Mouse (Mus musculus) hindbrain, embryonic 11.5 days (tissue): ENCODE results near the gene Dctn3. TPM values are rescaled to one million over a fixed set of nuclear protein-coding genes. Genes with fewer than 3 reads are reported as not detected.
"Not testable (repeated sequence)": the region's sequence is repeated elsewhere in the genome, so short reads cannot be mapped to it uniquely, and the experiment has no call there.

Experiments
- ATAC-seq: fragments of 200-750 bp; cut with Nextera tagmentation; 2 replicates; pipeline ENCODE4 v1.8.0; 2017; ENCODE audit warnings: mild to moderate bottlenecking, moderate TSS enrichment, moderate library complexity; ENCODE audit not compliant: low FRiP score
- DNase-seq: peaks from one replicate; pipeline ENCODE4 v3.0.0-alpha.2; 2015; ENCODE audit warnings: low spot score
- H3K27ac ChIP-seq: fragments of 300-500 bp; sonication (generic); 2 replicates; pipeline ENCODE4 v1.5.1; 2014; ENCODE audit warnings: mild to moderate bottlenecking, low read depth, low read length
- H3K27me3 ChIP-seq: fragments of 300-500 bp; sonication (generic); 2 replicates; pipeline ENCODE4 v1.6.1; 2014; ENCODE audit warnings: mild to moderate bottlenecking, low read length, moderate library complexity, mixed read lengths; ENCODE audit not compliant: control insufficient read depth, insufficient read depth
- H3K36me3 ChIP-seq: fragments of 300-500 bp; sonication (generic); 2 replicates; pipeline ENCODE4 v1.6.1; 2014; ENCODE audit warnings: mild to moderate bottlenecking, low read length, moderate library complexity, mixed read lengths; ENCODE audit not compliant: control insufficient read depth, insufficient read depth
- H3K4me1 ChIP-seq: fragments of 300-500 bp; sonication (generic); replicated peaks from 2 replicates; pipeline ENCODE4 v1.6.1; 2014; ENCODE audit warnings: low read length, mixed read lengths; ENCODE audit not compliant: control insufficient read depth, insufficient read depth
- H3K4me2 ChIP-seq: fragments of 300-500 bp; sonication (generic); replicated peaks from 2 replicates; pipeline ENCODE4 v1.6.1; 2014; ENCODE audit warnings: mild to moderate bottlenecking, low read depth, low read length
- H3K4me3 ChIP-seq: fragments of 300-500 bp; sonication (generic); 2 replicates; pipeline ENCODE4 v1.5.1; 2014; ENCODE audit warnings: low read depth, low read length
- H3K9ac ChIP-seq: fragments of 300-500 bp; sonication (generic); 2 replicates; pipeline ENCODE4 v1.6.1; 2014; ENCODE audit warnings: low read depth, low read length
- H3K9me3 ChIP-seq: fragments of 300-500 bp; sonication (generic); 2 replicates; pipeline ENCODE4 v1.6.1; 2016; ENCODE audit warnings: low read length; ENCODE audit not compliant: control insufficient read depth
- WGBS: fragments of 180-500 bp; shearing (Covaris S2); extraction: QIAGEN DNeasy Blood & Tissue Kit; methylation state at CpG from one replicate; pipeline ENCODE4 v1.1.7; 2014; 5-methylcytosine and 5-hydroxymethylcytosine counted together
- polyA plus RNA-seq: library from polyadenylated mRNA; unstranded; fragments of >200 nt; fragmentation: Nextera tagmentation; extraction: Ambion mirVana; gene quantifications from 2 replicates; pipeline ENCODE4 v1.2.1, GENCODE M21; 2014

Gene Dctn3
- polyA plus RNA-seq, 1 experiment from 2014 or later, result 192 TPM

DNA sequence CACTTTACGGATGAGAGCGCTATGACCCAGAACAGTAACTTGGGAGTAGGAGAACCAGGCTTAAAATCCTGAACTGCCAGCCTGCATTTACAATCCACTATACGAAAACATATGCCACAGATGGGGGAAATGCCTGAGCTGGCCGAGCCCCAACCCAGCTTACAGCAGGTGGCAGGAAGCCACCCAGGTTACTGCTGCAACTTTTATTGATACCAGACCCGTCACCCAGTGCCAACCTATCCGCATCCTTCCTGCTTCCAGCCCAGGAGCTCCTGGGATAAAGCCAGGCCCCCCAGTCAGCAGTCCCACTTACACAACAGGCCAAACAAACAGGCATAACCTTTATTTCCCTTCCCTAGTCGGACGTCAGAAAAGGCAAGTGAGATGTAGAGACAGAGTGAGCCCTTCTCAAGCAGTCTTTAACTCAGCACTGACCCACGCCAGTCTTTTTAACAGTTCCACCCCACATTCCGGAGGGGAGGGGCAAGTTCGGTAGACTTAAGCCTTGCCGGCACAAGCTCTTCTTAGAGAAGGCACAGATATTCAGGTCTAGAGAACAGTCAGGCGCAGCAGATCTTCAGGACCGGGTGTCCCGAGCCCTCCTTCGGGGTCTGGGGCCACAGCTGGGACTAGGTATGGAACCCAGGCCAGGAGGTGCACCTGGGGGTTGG, 11.1 kb downstream of the Dctn3 start:
- Histone ChIP-seq H3K27ac (no peak overlapping the region; the same call in 1 of the 2 replicates), H3K9ac (peak overlapping the region; percentile 84), H3K4me1 (peaks cover 15% of the 10 kb centered on the region), H3K4me3 (peak overlapping the region; percentile 73), H3K9me3 (no peaks in the 10 kb centered on the region), H3K36me3 (no peaks in the 10 kb centered on the region; the same call in 1 of the 2 replicates), H3K4me2 (peak overlapping the region; percentile 93), H3K27me3 (no peaks in the 10 kb centered on the region)
- DNase-seq, result peak; percentile 0
- ATAC-seq, result no peak
- WGBS, result 79% methylated on average over 16 of the region's 16 CpGs

DNA sequence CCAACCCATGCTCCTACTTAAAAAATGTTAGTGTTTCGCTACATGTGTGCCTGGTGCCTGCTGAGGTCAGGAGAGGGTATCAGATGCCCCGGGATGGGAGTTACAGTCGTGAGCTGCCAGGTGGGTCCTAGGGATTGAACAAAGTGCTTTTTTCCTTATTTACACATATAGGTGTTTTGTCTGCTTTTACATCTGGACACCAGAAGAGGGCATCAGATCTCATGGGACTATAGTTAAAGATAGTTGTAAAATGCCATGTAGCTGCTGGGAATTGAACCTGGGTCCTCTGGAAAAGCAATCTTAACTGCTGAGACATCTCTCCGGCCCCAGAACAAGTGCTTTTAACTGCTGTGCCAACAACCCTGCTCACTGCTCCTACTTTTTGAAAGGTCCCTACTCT, 12.7 kb downstream of the Dctn3 start:
- ATAC-seq, result no peak
- H3K27me3 ChIP-seq, result no peaks in the 10 kb centered on the region
- no peak overlapping the region for H3K27ac ChIP-seq
- no peak overlapping the region for H3K4me2 ChIP-seq
- WGBS, result 70% methylated on average over 4 of the region's 4 CpGs
- peak; percentile 1 for DNase-seq
- H3K9ac ChIP-seq, result no peak overlapping the region
- no peaks in the 10 kb centered on the region for H3K36me3 ChIP-seq
- H3K9me3 ChIP-seq, result no peaks in the 10 kb centered on the region
- H3K4me3 ChIP-seq, result no peak overlapping the region
- H3K4me1 ChIP-seq, result peaks cover 25% of the 10 kb centered on the region

GRCm38 (mm10) chr4:41708192-41708745, 14.7 kb downstream of the Dctn3 start:
- Histone ChIP-seq H3K27me3 (no peaks in the 10 kb centered on the region), H3K4me2 (no peak overlapping the region), H3K9me3 (no peaks in the 10 kb centered on the region), H3K27ac (no peak overlapping the region), H3K4me1 (peaks cover 25% of the 10 kb centered on the region), H3K4me3 (no peak overlapping the region), H3K36me3 (no peaks in the 10 kb centered on the region), H3K9ac (no peak overlapping the region; the same call in 1 of the 2 replicates)
- peak; percentile 80 for DNase-seq
- no peak for ATAC-seq
- 43% methylated on average over 8 of the region's 8 CpGs for WGBS

GRCm38 (mm10) chr4:41707011-41707535, 15.9 kb downstream of the Dctn3 start:
- Histone ChIP-seq H3K9ac (peak overlapping the region; percentile 8; the same call in 1 of the 2 replicates), H3K4me3 (no peak overlapping the region), H3K4me2 (peak overlapping the region; percentile 20), H3K9me3 (no peaks in the 10 kb centered on the region), H3K27me3 (no peaks in the 10 kb centered on the region), H3K27ac (peak overlapping the region; percentile 2; the same call in 1 of the 2 replicates), H3K4me1 (peaks cover 18% of the 10 kb centered on the region), H3K36me3 (no peaks in the 10 kb centered on the region)
- ATAC-seq, result peak; percentile 86
- DNase-seq, result peak; percentile 85
- 1% methylated on average over 13 of the region's 13 CpGs for WGBS

DNA sequence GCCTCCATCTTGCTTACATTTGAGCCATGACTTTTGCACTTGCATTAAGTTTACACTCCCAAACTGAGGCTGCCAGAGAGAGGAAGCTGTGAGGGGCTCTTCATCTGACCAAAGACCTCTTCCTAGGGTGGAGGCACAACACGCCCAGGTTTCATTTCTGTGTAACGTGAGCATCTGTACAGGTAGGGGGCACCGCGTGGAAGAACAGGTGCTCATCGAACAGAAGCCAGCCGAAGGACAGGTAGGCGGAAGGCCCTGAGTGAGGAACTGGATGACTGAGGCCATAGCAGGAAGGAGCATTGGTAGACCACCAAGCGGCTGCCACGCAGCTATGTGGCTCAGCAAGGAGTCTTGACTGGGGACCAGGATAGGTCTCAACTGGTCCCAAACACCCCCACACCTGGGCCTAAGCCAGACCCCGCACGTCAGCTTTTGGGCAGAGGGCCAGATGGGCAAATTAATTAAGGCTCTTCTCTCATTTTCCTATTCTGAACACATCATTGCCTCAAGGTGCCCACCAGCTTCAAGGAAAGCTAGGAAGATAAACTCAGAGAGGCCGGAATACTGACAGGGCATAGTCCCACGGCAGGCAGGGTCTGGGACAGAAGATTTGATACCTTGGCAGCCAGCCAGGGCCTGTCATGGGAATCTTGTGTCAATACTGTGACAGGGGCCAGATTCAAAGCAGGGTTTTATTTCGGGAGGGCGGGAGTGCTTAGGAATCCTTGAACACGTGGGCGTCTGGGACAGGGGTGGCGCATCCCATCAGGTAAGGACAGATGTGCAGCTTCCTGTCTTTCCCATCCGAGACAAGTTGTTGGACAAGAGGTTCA, 16.8 kb downstream of the Dctn3 start:
- DNase-seq (peak; percentile 21), ATAC-seq (0 out of 2 replicates have a peak, but pooled peaks have one; percentile 6)
- H3K36me3 ChIP-seq, result no peaks in the 10 kb centered on the region
- peak overlapping the region; percentile 1; the same call in 1 of the 2 replicates for H3K27ac ChIP-seq
- H3K9me3 ChIP-seq, result no peaks in the 10 kb centered on the region
- H3K4me2 ChIP-seq, result no peak overlapping the region
- no peaks in the 10 kb centered on the region for H3K27me3 ChIP-seq
- no peak overlapping the region for H3K4me3 ChIP-seq
- peaks cover 16% of the 10 kb centered on the region for H3K4me1 ChIP-seq
- no peak overlapping the region for H3K9ac ChIP-seq
- 69% methylated on average over 19 of the region's 19 CpGs for WGBS

DNA sequence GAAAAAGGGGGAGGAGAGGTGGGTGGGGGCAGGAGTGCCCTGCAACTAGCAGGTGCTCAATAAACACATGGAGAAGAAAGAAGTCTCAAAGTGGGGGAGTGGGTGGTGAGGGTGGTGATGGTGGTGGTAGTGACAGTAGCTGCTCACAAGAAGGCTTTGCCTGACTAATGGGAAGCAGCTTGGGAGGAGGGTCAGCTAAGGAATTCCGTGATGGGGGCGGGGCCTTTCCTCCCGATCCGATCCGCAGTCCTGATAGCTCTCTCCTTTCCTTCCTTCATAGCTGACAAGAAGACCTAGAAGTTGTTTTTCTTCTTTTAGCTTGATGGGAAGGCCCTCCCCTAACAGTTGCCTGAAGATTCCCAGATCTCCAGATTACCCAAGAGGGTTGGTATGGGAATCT, 18.3 kb downstream of the Dctn3 start:
- peak; percentile 33 for DNase-seq
- no peaks in the 10 kb centered on the region for H3K9me3 ChIP-seq

DNA sequence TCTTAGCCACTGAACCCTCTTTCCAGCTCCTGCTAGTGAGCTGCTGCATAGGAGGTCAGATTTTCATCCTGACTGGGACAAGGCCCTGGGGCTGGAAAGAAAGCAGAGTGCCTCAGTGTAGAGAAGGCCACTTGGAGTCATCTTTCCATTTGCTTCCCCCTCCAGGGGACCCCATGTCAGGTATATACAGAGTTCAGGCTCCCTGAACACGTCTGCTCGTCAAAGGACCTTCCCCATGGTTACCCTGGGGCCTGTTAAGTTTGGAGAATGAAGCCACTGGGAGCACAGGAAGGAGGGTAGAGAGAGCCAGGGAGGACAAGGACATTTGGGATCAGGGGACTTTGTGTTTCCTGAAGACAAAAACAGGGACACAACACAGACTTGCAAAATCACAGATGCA, 20.7 kb downstream of the Dctn3 start:
- H3K27ac ChIP-seq, H3K4me3 ChIP-seq, H3K27me3 ChIP-seq, ATAC-seq, H3K9me3 ChIP-seq, DNase-seq, H3K36me3 ChIP-seq, H3K9ac ChIP-seq, H3K4me2 ChIP-seq: not testable (repeated sequence)
- 57% methylated on average over 2 of the region's 2 CpGs for WGBS
- peaks cover 12% of the 10 kb centered on the region for H3K4me1 ChIP-seq

More for the DNA sequence above, 18.3 kb downstream of the Dctn3 start:
- Histone ChIP-seq H3K27me3 (no peaks in the 10 kb centered on the region), H3K36me3 (no peaks in the 10 kb centered on the region), H3K4me2 (no peak overlapping the region), H3K9ac (no peak overlapping the region), H3K27ac (no peak overlapping the region), H3K4me3 (no peak overlapping the region), H3K4me1 (peaks cover 16% of the 10 kb centered on the region)
- no peak for ATAC-seq
- 7% methylated on average over 5 of the region's 5 CpGs for WGBS

DNA sequence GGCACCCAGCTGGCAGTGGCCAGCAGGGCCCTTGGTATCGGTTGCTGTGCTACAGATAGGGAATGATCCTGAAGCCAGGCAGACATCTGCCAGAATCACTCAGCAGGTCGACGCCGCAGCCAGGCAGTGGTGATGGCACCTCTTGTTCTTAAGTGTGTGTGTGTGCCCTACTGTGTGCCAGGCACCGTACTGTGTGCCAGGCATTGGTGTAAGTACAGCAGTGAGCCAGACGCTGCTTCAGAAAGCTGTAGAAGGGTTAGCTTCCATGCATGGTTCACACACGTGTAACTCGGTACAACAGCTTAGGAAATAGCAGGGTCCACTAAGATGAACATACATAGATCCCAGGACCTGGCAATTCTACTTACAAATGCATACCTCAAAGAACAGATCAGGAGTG, 22.7 kb downstream of the Dctn3 start:
- H3K4me3 ChIP-seq, DNase-seq, H3K27me3 ChIP-seq, H3K36me3 ChIP-seq, ATAC-seq, H3K4me2 ChIP-seq, H3K9me3 ChIP-seq, H3K27ac ChIP-seq, H3K9ac ChIP-seq, H3K4me1 ChIP-seq: not testable (repeated sequence)
- 79% methylated on average over 2 of the region's 8 CpGs for whole genome bisulfite sequencing
